Mouse (Mus musculus): ENCODE measurements around the gene Lrrc26.
A peak's percentile ranks its signal among the peaks of the same experiment; 100 is the strongest.

Gene Lrrc26

DNA sequence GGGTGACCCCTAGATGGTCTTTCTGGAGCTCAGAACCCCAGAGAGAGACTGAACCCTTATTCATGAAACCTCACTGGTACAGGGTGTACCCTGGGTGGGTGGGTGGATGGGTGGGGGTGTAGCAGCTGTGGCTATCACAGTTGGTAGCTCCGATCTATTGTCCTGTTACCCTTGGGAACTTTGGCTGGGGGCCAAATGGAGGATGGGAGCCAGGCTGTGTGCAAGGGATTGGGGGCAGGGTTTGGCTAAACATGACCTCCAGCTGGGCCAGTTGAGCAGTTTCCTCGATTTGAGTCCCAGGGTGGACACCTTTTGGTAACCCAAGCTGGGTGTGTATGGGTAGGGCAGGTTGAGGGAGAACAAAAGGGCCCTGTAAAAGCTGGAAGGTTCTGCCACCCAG, 23.0 kb upstream of the Lrrc26 start:
- peak; percentile 84 for DNase-seq (ENCODE audit: low spot score)

DNA sequence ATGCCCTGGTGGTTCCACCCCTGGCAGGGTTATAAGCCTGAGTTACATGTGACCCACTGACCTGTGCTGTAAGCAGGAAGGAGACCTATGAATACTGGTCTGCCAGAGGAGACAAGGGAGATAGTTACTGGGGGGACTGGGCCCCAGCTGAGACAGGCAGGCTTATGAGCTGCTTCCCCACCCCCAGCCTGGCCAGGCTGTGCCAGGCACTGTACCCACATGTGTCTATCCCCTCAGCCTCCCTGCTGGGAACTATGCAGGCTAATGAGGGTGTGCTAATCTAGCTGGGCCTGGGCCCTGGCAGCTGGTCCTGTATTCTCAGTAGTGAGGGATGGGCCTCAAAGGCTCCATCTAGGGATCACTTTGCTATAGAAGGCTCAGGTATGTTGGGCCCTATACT, 22.5 kb upstream of the Lrrc26 start:
- DNase-seq (ENCODE audit: low spot score) = peak; percentile 68

DNA sequence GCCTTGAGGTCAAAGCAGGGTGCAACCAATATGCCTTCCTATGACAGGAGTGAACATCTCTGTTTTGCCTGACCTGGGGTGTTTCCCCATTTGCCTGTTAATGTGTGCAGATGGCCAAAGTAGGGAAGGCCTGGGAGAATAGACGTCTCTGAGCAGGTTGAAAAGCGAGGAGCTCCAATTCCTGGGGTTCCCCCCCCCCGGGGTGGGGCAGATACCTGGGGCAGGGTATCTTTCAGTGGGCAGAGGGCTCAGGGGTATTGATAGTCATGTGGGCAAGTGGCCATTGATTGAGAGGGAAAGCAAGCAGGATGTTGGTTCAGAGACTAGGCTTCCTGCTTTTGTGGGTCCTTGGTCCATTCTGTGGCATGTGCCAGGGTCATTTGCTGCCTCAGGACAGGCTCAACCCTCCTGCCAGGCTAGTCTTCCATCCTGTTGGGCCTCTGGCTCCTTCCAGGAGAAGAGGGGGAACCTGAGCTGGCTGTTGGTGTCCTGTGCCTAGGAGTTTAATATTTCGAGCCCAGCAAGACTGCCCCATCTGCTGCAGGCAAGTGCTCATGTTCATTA, 21.9 kb upstream of the Lrrc26 start:
- no peak for DNase-seq (ENCODE audit: low spot score)

DNA sequence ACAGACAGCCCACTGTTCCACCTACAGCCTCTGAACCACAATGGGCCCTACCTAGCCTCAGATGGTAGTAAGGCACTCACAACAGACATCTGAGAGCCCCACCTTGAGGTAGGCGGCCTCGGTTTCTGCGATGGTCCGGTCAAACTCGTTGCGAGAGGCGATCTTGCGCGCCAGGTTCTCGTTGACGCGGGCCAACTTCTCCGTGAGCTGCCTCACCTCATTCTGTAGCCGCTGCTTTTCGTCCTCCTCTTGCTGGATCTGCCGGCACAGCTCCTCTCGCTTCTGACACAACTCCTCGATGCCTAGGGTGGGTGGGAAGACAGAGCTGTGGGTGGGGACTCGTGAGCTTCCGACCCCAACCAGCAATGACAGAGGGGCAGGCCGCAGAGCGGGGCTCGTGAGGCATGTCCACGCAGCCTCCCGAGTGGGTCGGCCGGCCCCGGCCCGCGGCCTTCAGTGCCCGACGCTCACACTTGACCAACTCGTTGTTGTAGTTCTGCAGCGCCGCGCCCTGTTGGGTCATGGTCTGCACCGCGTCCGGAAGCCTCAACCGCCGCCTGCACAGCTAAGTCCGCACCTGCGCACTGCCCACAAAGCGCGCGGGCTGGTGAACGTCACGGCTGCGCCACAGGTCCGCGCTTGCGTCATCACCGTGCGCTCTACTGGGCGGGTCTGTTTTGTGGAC, 17.7 kb upstream of the Lrrc26 start, which contains the start of the genes Ssna1 and Anapc2:
Gene Ssna1 (minus strand): TSS at position 612 of the 685 bp plus-strand sequence.
Gene Anapc2 (plus strand): TSS at position 652 of the 685 bp plus-strand sequence.
- DNase-seq (ENCODE audit: low spot score) = peak; percentile 98

DNA sequence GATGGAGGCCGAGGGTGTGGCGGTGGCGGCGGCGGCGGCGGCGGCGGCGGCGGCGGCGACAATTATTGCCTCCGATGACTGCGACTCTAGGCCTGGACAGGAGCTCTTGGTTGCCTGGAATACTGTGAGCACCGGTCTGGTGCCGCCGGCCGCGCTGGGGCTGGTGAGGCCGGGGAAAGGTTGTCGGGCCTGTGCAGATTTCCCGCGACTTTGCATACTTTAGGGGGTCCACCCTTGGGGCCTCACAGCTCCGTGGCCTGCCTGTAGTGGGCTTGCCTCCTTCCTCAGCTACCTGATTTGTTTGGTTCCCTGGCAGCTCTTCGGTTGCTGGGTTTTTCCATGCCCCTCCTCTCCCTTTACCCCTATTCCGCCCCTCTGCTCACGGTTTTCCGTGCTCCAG, 17.2 kb upstream of the Lrrc26 start:
- no peak for DNase-seq (ENCODE audit: low spot score)

DNA sequence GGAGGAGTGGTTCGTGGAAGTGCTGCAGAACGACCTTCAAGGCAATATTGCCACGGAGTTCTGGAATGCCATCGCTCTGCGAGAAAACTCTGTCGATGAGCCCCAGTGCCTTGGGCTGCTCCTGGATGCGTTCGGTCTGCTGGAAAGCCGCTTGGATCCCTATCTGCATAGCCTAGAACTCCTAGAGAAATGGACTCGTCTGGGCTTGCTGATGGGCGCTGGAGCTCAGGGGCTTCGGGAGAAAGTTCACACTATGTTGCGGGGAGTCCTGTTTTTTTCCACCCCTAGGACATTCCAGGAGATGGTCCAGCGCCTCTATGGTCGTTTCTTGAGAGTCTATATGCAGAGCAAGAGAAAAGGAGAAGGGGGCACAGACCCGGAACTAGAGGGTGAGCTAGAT, 16.7 kb upstream of the Lrrc26 start:
- no peak for DNase-seq (ENCODE audit: low spot score)

DNA sequence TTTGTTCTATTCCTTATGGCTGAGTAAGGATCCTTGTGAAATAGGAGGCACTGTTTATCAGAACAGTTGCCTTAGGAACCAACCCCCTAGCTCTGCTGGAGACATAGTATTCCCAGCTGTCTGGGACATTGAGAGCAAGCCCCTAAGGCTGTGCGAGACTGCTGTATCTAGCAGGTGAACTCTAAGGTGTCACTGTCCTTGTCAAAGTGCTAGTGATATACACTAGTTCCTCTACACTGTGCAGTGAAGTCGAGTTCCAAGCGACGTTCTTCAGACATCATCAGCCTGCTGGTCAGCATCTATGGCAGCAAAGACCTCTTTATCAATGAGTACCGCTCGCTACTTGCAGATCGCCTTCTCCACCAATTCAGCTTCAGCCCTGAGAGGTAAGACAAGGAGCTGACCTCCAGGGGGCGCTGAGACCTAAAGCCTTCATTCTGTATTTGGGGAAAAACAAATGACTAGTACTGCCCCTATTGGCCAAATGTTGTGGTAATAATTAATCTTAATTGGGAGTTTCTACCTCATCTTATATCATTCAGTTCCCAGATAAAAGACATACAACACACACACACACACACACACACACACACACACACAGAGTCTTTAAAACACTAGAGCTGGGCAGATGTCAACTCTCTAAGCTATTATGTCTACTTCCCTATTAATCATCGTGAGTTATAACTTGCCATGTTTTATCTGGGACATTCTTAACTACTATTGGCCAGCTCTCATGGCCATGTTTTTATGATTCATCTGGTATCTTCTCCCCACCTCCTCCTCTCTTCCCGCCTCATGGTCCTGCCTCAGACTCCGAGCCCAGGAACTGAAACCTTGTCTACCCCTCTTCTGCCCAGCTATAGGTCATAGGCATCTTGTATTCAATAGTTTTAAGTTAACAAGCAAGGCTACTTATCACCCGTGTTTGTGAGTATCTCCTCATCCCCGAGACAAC, 10.5 kb upstream of the Lrrc26 start:
- peak; percentile 90 for DNase-seq (ENCODE audit: low spot score)

DNA sequence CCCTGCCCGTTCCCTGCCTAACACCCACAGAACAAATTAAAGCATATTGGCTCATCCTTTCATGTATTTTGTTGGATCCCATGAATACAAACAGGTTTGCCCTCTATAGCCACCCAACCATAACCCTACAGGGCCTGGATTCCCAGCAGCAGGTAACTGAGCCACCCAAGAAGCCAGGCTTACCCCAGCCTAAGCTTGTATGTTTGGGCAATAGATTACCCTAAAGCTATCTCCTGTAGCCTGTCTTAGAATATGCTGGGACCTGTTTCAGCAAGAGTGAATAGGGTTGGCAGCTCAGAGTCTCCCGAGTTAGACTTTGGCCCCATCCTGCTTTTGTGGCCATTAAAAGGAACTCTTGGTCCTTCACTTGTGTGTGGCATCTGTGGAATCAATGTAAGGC, 4.2 kb upstream of the Lrrc26 start:
- no peak for DNase-seq (ENCODE audit: low spot score)

DNA sequence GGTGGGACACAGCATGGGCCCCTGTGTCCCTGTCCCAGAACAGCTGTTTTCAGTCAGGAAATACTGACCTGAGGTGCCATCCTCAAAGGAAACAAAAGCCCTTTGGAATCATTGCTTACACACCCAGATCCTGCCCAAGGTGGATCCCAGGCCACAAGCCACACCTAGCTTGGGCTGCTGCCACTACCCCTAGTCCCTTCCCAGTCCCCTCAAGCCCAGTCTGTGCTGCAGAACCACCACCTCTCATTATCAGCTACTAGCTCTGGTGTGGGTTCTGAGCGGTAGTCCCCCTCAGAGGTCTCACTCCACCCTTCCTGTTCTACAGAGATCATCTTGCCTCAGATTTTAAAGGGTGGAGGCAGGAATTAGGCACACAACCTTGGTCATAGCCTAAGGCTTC, 3.4 kb upstream of the Lrrc26 start:
- no peak for DNase-seq (ENCODE audit: low spot score)

DNA sequence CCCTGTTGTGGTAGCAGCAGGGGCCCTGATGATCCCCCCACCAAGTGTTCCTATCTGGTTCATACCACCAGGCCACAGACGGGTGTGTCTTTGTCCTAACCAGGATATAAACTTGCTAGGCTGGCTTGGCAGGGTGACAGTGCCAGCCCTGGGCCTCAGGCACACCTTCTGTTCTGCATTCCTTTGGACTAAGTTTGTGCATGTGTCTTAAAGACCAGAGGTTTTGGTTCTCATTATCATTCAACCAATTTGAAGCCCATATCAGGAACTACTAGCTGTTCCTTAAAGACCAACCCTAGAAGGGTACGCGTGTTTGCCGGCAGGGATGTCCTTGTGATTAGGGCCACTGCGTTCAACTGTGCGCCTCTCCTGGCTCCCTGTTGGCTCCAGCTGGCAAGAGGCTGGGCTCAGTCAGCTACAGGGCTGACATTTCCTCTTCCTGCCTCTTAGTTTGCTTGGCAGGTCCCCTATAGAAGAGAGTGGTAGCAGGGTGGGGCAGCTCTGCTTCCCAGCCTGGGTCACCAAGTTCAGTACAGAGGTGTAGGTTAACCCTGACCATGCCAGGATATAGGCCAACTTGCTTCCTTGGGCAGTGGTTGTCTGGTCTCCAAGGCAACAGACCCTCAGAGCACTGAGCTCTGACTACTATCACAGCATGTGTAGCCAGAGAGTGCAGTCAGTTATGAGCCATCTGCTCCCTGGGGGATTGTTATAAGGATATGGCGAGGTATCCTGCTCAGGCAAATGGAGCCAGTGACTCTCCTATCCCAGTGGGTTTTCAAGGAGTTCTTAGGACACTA, 2.7 kb upstream of the Lrrc26 start:
- DNase-seq (ENCODE audit: low spot score) = no peak

DNA sequence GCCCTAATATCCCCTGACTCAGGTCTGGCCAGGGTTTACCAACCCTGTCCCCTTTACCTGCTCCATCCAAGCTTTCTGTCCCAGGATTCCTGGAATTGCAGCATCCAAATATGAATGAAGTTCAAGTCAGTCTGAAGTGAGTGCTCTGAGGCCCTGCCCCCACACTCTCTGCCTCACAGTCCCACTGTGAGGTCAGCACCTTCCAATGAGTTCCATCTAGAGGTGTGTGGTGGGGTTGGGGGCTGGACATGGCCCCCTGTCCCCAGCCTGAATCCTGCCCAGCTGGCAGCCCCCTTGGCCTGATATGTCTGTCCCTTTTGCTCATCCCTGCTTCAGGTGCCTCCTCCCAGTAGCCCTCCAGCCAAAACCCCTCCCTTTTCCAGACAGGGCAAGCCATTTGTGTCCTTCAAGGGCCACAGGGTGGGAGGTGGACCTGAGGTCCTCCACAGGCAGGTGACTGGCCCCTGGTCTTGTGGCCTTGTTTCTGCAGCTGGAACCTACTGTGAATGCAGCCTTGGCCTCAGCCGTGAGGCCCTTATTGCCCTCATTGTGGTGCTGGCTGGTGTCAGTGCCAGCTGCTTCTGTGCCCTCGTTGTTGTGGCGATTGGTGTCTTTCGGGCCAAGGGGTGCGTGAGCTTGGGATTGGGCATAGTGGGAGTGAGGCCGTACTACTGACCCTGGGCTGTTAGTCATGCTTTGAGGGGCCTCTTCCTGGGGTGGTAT, 1.6 kb upstream of the Lrrc26 start, which contains the start of gene Tmem210:
Gene Tmem210 (plus strand): TSS at position 219 of the 723 bp plus-strand sequence.
- DNase-seq (ENCODE audit: low spot score) = no peak

DNA sequence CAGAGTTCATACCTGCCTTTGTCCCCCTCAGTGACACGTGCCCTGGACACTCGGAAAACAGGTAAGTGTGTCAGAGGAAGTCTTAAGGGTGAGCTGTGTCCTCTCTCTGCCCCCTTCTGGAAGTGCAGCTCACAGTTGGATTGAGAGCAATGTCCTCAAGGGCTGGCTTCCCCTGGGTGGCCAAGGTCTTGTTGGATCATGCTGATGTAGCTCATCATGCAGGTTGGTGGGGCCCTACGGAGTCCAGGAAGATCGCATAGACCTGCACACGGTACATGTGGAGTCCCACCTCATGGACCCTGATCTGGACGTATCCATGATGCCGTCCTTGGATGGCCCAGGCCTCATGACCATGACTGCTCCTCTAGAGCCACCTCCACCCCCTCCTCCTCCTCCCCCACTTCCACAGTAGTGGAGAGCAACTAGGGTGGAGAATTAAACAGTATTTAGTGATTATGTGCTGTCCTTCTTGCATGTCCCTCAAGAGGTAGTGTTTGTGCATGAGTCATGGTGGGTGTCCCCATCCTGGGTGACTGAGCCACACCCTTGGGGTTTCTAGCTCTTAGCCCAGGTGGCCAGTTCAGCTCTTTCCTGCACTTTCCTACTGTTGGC, 875 bp upstream of the Lrrc26 start:
- no peak for DNase-seq (ENCODE audit: low spot score)

DNA sequence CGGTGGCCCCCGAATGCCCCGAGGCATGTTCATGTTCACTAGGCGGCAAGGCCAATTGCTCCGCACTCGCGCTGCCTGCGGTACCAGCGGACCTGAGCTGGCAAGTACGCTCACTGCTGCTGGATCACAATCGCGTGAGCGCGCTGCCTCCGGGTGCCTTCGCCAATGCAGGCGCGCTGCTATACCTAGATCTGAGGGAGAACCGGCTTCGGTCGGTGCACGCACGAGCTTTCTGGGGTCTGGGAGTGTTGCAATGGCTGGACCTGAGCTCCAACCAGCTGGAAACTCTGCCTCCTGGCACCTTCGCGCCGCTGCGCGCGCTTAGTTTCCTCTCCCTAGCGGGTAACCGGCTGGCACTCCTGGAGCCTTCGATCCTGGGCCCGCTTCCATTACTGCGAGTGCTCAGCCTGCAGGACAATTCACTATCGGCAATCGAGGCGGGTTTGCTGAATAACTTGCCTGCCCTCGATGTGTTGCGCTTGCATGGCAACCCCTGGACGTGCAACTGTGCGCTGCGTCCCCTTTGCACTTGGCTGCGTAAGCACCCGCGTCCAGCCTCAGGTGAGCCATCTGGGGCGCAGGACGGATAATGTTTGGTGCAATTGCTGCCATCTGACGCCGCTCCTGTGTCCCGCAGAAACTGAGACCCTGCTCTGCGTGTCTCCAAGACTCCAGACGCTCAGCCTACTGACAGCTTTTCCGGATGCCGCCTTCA, 543 bp downstream of the Lrrc26 start:
- peak; percentile 64 for DNase-seq (ENCODE audit: low spot score)

DNA sequence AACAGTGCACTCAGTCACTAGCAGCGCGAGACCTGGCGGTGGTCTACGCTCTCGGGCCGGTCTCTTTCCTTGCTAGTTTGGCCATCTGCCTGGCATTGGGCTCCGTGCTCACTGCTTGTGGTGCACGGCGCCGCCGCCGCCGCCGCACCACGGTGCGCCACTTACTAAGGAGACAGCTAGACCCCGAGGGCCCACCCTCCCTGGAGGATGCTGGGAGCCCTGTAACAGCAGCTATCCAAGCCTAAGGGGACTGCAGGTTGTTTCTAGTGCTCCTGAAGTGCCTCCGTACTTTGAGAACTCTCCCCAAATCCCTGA, 1.1 kb downstream of the Lrrc26 start:
- DNase-seq (ENCODE audit: low spot score) = peak; percentile 60

DNA sequence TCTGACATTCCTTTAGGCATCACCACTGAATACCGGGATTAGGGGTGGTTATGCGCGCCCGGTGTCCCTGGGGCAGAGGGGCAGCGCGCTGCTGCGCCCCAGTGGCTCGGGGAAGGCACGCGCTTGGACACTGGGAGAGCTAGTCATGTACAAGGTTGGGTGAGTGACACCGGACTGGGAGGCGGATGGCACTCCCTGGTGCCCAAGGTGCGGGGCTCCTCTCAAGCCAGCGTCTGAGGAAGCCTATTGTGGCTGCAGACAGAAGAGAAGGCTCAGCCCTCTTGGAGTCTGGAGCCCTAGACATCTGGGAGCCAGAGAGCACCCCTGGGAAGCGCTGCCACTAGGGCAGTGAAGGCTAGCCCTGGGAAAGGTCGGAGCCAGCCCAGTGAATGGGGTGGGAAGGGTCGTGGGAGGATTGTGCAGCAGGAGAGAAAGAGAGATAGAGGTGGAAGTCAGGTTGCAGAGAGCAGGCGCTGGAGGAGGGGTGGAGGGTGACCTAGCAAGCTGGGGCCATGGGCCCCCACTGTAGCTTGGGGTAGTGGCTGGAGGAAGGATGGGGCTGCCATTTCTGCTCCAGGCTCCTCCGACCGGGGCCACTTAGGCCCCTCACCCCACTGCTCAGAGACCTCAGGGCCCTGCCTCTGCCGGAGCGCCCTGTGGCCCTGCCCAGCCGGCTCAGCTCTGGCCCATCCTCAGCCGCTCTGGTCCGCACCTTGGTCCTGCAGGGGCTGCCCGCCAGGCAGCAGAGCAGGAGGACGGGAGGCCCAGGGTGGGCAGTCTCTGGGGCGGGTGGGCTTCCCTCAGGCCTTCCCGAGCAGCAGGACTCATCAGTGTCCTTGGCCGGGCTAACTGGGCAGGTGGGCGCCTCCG, 1.7 kb downstream of the Lrrc26 start:
- DNase-seq (ENCODE audit: low spot score) = no peak

DNA sequence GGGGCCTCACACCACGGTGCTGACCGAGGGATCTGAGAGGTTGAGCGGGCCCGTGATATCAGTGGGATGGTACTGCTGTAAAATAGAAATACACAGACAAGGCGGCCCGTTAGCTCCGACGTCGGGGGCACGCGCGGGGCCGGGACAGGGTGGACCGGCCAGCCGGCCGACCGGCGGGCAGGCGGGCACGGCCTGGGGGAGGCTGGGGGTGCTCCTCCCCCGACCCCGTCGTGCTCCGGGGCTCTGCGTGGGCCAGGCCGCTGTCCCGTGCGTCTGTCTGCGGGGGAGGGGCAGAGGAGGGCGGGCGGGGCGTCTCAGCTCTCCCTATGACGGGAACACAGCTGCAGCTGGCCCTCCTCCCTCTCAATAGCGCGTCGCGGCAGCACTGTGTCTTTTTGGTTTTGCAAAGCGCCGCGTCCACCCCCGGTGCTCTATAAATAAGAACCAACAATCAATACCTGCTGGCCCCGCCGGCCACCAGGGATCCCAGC, 2.4 kb downstream of the Lrrc26 start:
- peak; percentile 57 for DNase-seq (ENCODE audit: low spot score)

DNA sequence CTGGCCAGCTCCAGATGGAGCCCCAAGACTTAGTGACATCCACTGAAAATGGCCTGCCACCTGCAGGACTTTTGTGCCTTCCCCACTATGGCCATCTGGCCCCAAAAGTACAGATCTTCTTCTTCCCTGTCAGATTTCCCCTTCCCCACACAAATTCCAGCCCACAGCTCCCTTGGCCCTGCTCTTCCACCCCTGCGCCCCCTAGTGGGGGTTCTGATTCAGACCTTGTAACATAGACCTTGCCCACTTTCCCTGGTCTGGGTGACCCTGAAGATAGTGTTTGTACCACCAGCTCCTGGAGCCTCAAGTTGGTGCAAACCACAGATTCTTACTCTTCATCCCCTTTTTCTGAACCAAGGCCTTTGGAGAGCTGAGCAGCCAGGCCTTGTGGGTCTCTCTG, 3.1 kb downstream of the Lrrc26 start:
- DNase-seq (ENCODE audit: low spot score) = peak; percentile 76

DNA sequence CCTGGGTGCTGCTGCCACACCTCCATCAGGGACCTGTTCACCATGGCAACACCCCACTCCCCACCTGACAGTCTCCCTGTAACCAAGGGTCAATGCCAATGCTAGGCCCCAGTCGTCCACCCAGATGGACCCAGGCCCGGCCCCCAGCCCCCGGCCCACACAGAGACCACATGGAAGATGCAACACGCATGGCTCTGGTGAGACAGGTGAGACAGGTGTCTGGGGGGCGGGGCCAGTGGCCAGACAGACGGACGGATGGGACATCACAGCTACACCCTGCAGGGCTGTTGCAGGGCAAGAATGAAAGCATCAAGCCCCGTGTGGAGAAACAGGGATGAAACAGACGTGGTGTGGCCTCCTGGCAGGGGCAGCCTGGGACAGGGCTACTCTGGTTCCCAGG, 4.0 kb downstream of the Lrrc26 start:
- no peak for DNase-seq (ENCODE audit: low spot score)

DNA sequence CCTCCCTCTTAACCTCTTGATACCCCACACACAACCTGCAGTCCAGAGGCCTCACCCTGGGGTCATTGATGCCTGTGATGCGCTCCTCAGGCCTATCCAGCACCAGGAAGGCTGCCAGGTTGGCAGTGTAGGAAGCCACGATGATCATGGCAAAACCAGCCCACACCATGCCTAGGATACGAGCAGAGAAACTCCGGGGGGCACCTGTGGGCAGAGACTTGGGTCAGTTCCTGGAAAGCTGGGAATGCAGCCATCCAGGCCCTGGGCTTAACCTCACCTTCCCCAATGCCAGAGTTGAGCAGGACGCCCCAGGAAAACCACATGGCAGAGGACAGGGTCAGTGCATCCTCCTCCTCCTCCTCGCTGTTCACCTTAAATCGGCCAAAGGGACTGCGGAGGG, 7.4 kb downstream of the Lrrc26 start:
- DNase-seq (ENCODE audit: low spot score) = no peak

Data from layer of hippocampus, adult 11-12 months (tissue).